Mouse (Mus musculus) Muller cell, postnatal 12 days (primary cell): ENCODE measurements around the gene Abcd1.
"Not testable (repeated sequence)": the region's sequence is repeated elsewhere in the genome, so short reads cannot be mapped to it uniquely, and the experiment has no call there.

Source experiments
- DNase-seq: peaks from one replicate; pipeline ENCODE4 v3.0.0-alpha.2; 2015; ENCODE audit errors: inconsistent ontology term

Gene Abcd1

GRCm38 (mm10) chrX:73739841-73740240 is 23.4 kb downstream of the Abcd1 start:
- not testable (repeated sequence) for DNase-seq

DNA sequence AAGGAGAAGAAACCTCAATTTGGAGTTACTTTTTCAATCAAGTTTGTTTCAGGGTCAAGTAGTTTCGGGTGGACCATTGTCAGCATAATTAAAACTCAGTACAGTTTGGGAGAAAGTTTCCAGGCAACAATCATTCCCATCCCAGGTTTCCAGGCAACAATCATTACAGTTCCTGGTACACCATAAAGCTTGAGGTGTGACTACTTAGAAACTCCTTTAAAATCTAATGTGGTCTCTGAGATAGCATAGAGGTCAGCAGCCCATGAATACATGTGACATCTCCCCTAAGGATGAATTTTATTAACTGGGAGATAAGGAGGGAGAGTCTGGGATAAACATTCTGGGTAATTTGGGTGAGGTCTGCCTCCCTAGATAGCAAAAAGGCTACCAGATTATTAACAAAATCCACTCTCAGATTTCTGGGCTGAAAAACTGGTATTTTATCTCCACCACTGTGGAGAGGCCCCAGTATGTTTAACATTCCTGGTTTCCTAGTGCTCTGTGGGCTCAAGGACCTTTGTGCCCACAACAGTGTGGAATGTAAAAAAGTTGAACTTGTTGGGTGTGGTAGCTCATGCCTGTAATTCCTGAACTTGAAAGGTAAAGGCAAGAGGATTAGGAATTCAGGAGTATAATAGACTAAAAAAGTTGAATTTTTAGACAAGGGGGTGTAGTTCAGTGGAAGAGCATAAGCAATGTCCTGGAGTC is 28.5 kb downstream of the Abcd1 start:
- DNase-seq, result no peak

GRCm38 (mm10) chrX:73748977-73749376 is 32.6 kb downstream of the Abcd1 start:
- DNase-seq, result no peak

DNA sequence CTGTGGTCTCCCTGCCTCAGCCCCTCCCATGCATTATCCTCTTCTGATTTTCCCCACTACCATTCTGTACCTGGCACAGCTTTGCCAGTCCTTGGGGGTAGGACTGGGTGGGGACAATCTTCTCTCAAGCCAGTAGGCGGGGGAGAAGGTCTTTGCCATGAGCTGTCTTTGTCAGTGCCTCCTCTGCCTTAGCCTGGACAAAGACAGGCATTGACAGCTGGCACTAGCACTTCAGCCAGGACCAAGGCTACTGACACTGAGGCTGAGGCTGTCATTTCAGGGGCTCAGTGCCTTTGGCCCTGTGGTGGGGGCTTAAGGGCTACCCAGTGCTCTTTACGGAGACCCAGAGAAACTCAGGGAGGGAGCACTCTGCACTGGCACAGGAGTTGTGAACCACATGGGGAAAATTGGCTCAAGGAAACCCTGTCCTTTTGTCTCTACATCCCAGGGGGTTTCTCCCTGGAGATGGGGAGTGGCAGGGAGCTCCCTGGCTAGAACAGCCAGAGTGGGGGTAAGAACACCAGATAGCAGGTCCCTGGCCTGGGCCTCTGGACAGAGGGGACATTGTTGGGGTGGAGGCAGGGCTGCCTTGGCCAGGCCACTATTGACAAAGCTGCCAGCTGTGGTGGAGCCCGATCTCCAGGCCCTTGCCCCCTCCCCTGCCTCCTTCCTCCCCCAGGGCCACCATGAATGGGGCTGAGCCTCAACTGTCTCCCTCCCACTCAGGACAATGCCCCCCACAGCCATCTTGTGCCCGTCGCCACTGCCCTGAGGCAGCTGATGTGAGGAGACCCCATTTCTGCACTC is 40.1 kb downstream of the Abcd1 start, which contains the start of gene Plxnb3:
TSS of gene Plxnb3 (plus strand) at position 757 of the 807 bp plus-strand sequence.
- DNase-seq, result no peak

DNA sequence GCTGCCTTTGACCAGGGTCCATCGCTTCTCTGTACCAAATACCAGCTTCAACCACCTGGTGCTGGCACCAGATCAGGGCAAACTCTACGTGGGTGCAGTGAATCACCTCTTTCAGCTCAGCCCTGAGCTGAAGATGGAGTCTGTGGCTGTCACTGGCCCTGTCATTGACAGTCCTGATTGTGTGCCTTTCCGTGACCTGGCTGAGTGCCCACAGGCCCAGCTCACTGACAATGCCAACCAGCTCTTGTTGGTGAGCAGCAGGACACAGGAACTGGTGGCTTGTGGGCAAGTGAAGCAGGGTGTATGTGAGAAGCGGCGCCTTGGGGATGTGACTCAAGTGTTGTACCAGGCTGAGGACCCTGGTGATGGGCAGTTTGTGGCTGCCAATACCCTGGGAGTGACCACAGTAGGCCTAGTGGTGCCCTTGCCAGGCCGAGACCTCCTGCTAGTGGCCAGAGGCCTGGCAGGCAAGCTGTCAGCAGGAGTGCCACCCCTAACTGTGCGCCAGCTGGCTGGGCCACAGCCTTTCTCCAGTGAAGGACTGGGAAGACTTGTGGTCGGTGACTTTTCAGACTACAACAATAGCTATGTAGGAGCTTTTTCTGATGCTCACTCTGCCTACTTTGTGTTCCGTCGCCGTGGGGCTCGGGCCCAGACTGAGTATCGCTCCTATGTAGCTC is 42.4 kb downstream of the Abcd1 start:
- DNase-seq, result peak; percentile 71

DNA sequence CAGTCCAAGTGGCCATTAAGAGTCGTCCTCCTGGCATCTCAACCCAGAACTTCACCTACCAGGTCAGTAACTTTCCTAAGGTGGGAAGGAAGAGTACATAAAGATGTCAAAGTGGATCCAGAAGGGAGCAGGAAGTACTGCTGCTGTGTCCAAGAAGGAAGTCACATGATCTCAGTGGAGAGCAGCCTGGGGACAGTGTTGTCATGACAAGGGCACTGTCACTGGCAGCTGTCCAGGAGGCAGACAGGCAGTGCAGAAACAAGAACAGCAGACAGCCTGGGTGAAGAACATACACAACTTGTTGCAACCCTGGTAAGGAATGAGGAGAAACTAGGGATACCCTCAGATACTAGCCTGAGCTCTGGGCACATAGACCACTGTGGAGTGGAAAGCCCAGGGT is 48.9 kb downstream of the Abcd1 start:
- DNase-seq, result no peak

- DNase-seq, result no peak
Observed at GRCm38 (mm10) chrX:73767267-73767666, 50.9 kb downstream of the Abcd1 start.

GRCm38 (mm10) chrX:73774168-73774760 is 57.9 kb downstream of the Abcd1 start, which contains the start of gene Srpk3:
Srpk3 (plus strand) TSS chrX:73774405.
- DNase-seq, result no peak

GRCm38 (mm10) chrX:73774802-73775483 is 58.5 kb downstream of the Abcd1 start:
- no peak for DNase-seq

- no peak for DNase-seq
Observed at GRCm38 (mm10) chrX:73782227-73782626, 65.8 kb downstream of the Abcd1 start.

- no peak for DNase-seq
Observed at GRCm38 (mm10) chrX:73785666-73786065, 69.3 kb downstream of the Abcd1 start.

GRCm38 (mm10) chrX:73786364-73787224 is 70.2 kb downstream of the Abcd1 start, which contains the start of the genes Idh3g and Ssr4:
Idh3g (minus strand) TSS chrX:73786897.
Ssr4 (plus strand) TSS chrX:73787028.
- peak; percentile 97 for DNase-seq

- no peak for DNase-seq
Observed at GRCm38 (mm10) chrX:73787225-73787558, 70.8 kb downstream of the Abcd1 start.
